Mouse (Mus musculus) embryonic fibroblast, embryonic 13.5 days (primary cell): ENCODE measurements around the gene Sst. TPM values are rescaled to one million over a fixed set of nuclear protein-coding genes. Genes with fewer than 3 reads are reported as not detected.

Experiments
- H3K27ac ChIP-seq: 2 replicates; pipeline ENCODE4 v1.5.1; 2012; ENCODE audit warnings: low read length, control low read depth, inconsistent platforms; ENCODE audit not compliant: insufficient read depth
- H3K4me1 ChIP-seq: 2 replicates; pipeline ENCODE4 v1.6.1; 2011; ENCODE audit warnings: low read length; ENCODE audit not compliant: control insufficient read depth, insufficient read depth
- H3K4me3 ChIP-seq: 2 replicates; pipeline ENCODE4 v1.5.1; 2011; ENCODE audit warnings: mild to moderate bottlenecking, control low read depth, low read length; ENCODE audit not compliant: insufficient read depth
- CTCF ChIP-seq: IDR thresholded peaks from 2 replicates; pipeline ENCODE4 v1.5.1; 2011; ENCODE audit warnings: mild to moderate bottlenecking, control low read depth, low read length, moderate library complexity, borderline replicate concordance; ENCODE audit not compliant: insufficient read depth
- POLR2A ChIP-seq: IDR thresholded peaks from 2 replicates; pipeline ENCODE4 v1.6.1; 2011; ENCODE audit warnings: low read depth, mild to moderate bottlenecking, control low read depth, low read length, moderate library complexity
- polyA plus RNA-seq: library from polyadenylated mRNA; stranded (reverse); fragments of >200 nt; gene quantifications from 2 replicates; pipeline ENCODE4 v1.2.4, GENCODE M21; 2011; ENCODE audit warnings: low read depth; ENCODE audit not compliant: missing spikeins, insufficient read length

Sst gene
- polyA plus RNA-seq: not detected in 2 replicates

- TF ChIP-seq POLR2A (no peak), CTCF (no peak)
- H3K4me3 ChIP-seq: no peak within 1 kb of the TSS
- H3K27ac ChIP-seq: no peak within 1 kb of the TSS
- no peaks in the 10 kb centered on the region for H3K4me1 ChIP-seq
Observed at GRCm38 (mm10) chr16:23890636-23891035, at the start of gene Sst. Gene Sst (minus strand): TSS chr16:23890958.

- Histone ChIP-seq H3K4me3 (no peak overlapping the region), H3K4me1 (no peaks in the 10 kb centered on the region), H3K27ac (no peak overlapping the region)
- no peak for TF ChIP-seq CTCF
- TF ChIP-seq POLR2A: no peak
Observed at GRCm38 (mm10) chr16:23934397-23934796, 43.6 kb upstream of the Sst start.

DNA sequence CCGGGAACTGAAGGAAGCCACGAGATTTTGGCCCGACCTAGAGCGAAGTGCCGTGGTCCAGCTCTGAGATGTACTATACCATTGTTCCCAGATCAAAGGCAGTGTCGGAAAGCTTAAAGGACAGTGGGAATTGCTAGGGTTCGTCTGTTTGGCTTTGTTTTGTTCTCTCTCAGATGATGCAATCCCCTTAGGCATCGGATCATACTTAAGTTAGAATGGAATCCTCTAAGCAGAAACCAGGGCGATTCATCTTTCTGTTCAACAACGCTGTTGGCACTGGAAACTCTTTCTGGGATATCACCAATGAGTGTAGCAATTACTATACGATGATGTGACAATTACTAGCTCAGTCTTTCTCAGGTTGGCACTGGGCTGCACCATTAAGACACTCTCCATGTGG, 41.5 kb upstream of the Sst start, which contains the start of gene Rtp2:
Rtp2 (minus strand) TSS at position 101 of the 400 bp plus-strand sequence.
- Histone ChIP-seq H3K4me1 (no peaks in the 10 kb centered on the region), H3K4me3 (no peak within 1 kb of the TSS), H3K27ac (no peak within 1 kb of the TSS)
- TF ChIP-seq CTCF (no peak), POLR2A (no peak)

DNA sequence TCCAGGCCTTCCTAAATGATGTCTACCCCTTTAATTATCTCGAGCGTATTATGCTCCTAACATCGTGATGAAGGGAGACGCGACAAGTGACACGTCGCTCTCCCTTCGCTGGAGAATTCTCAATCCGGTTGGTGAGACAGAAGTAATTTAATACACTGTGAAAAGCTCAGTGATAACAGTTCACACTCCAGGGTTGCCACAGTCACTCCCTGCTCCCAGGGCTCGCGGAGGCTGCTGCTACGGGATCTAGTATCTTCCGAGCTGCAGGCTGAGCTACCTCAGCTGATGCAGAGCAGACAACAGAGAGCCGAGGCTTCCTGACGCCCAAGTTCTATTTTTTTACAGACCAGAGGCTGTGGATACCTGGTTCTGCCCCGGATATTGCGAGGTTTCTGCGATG, 40.5 kb upstream of the Sst start:
- TF ChIP-seq POLR2A: no peak
- no peak for TF ChIP-seq CTCF
- Histone ChIP-seq H3K4me3 (no peak overlapping the region), H3K27ac (no peak overlapping the region), H3K4me1 (no peaks in the 10 kb centered on the region)

DNA sequence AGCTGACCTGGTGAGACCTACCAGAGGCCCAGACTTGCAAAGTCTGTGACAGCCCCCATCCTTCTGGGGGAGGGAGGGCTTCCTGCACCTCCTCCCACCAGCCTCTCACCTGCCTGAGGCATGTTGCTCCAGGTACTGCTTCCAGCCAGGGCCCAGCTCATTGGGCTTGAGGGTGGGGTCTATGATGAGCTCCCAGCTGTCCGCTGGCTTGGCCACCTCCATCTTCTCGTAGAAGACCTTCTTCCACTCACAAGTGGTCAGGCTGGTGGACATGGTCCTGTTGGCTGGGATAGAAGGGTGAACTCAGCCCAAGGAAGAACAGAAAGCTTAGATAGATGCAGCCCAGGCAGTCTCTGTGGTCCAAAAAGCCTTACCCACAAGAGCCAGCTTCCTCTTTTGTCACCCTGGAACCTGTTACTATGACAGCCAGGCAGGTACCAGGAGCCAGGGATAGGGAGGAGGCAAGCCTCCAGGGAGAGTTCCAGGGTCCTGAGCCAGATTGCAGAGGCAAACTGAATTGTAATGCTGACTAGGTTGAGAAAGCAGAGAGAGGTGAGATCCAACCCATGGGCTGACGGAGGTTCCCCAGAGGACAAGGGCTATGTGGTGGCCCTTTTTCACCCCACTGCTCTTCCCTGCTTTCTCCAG, 39.8 kb upstream of the Sst start:
- Histone ChIP-seq H3K27ac (no peak overlapping the region), H3K4me3 (no peak overlapping the region), H3K4me1 (no peaks in the 10 kb centered on the region)
- TF ChIP-seq POLR2A (no peak), CTCF (no peak)

DNA sequence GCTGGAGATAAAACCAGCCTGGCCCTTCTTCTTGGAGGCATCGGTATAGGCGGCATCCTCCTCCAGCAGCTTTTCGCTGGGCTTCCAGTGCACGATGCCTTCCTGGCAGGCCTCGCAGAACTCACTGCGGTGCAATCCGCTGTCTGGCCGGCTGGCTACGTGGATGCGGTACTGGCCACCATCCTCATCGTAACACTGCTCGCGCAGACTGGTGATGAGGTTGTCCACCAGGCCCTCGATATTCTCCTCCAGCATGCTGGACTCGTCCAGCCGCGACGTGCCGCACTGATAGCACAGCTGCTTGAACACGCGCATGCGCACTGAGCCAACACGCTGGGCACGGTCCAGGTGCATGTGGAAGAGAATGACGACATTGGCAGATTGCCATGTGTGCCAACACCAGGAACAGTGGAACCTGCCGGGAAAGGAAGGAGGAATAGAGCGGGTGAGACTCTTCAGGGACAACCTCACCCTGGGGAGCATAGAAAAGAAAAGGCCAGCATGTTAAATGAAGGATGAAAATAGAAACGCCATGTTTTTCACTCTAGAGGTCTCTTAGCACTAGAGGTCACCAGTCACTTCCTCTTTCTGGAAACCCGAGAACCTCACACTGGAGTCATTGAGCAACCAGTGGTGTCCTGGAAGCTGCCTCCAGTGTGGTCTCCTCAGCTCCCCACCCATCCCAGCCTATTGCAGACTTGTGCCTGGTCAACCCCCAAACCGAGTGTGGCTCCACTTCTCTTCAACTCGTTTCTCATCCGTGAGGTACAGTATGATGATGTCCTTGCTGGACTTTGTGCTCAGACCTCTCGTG, 36.8 kb upstream of the Sst start:
- Histone ChIP-seq H3K4me1 (no peaks in the 10 kb centered on the region), H3K27ac (no peak overlapping the region), H3K4me3 (no peak overlapping the region)
- TF ChIP-seq CTCF: no peak
- TF ChIP-seq POLR2A: no peak

DNA sequence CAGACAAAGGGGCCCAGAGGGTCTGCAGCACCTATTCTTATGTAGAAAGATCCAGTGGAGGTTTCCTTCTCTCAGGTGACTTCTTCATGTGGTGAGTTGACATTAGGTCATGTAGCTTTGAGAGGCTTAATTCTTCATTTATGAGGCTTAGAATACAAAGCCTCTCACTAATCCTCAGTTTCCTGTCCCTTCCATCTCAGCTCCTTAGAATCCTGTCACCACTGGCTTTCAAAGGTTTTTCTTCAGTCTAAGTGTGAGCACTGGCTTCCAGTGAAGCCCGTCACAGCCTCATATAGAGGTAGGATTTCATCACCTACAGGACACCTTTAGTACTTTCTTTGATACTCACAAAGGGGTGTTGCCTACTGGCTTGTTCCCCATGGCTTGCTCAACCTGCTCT, 32.1 kb upstream of the Sst start:
- no peak for TF ChIP-seq CTCF
- TF ChIP-seq POLR2A: no peak
- H3K4me1 ChIP-seq: no peaks in the 10 kb centered on the region
- H3K27ac ChIP-seq: no peak overlapping the region
- H3K4me3 ChIP-seq: no peak overlapping the region

DNA sequence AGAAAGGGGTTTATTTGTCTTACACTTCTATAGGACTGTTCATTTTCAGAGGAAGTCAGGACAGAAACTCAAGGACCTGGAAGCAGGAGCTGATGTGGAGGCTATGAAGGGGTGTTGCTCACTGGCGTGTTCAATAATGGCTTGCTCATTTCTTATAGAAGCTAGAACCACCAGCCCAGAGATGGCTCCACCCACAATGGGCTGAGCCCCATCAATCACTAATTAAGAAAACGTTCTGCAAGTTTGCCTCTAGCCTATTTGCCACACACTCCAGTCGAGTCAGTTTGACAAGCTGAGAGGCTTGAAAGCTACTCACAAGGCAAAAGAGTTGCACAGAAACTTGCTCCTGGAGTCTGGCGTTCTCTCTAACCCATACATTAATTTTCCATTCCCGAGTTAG, 30.9 kb upstream of the Sst start:
- TF ChIP-seq CTCF (no peak), POLR2A (no peak)
- Histone ChIP-seq H3K4me1 (no peaks in the 10 kb centered on the region), H3K27ac (no peak overlapping the region), H3K4me3 (no peak overlapping the region)

GRCm38 (mm10) chr16:23919418-23919817, 28.7 kb upstream of the Sst start:
- no peak overlapping the region for H3K27ac ChIP-seq
- no peaks in the 10 kb centered on the region for H3K4me1 ChIP-seq
- no peak overlapping the region for H3K4me3 ChIP-seq
- TF ChIP-seq POLR2A: no peak
- no peak for TF ChIP-seq CTCF

GRCm38 (mm10) chr16:23913401-23913800, 22.6 kb upstream of the Sst start:
- H3K27ac ChIP-seq: no peak overlapping the region
- H3K4me3 ChIP-seq: no peak overlapping the region
- TF ChIP-seq POLR2A (no peak), CTCF (no peak)
- no peaks in the 10 kb centered on the region for H3K4me1 ChIP-seq
